Mouse (Mus musculus) hindbrain, postnatal 0 days (tissue): ENCODE measurements around the gene Sdhb. TPM values are rescaled to one million over a fixed set of nuclear protein-coding genes. Genes with fewer than 3 reads are reported as not detected.
A peak's percentile ranks its signal among the peaks of the same experiment; 100 is the strongest.

ENCODE experiments used
- ATAC-seq: fragments of 200-750 bp; cut with Nextera tagmentation; 2 replicates; pipeline ENCODE4 v1.8.0; 2017; ENCODE audit warnings: mild to moderate bottlenecking, moderate TSS enrichment, moderate library complexity
- DNase-seq: peaks from one replicate; pipeline ENCODE4 v3.0.0-alpha.2; 2015; ENCODE audit warnings: low spot score
- H3K27ac ChIP-seq: fragments of 300-500 bp; sonication (generic); 2 replicates; pipeline ENCODE4 v1.5.1; 2014; ENCODE audit warnings: mild to moderate bottlenecking
- H3K27me3 ChIP-seq: fragments of 300-500 bp; sonication (generic); 2 replicates; pipeline ENCODE4 v1.6.1; 2014; ENCODE audit warnings: low read length, mixed read lengths; ENCODE audit not compliant: insufficient read depth
- H3K36me3 ChIP-seq: fragments of 300-500 bp; sonication (generic); 2 replicates; pipeline ENCODE4 v1.6.1; 2014; ENCODE audit warnings: low read length, mixed read lengths; ENCODE audit not compliant: insufficient read depth
- H3K4me1 ChIP-seq: fragments of 300-500 bp; sonication (generic); 2 replicates; pipeline ENCODE4 v1.6.1; 2014; ENCODE audit warnings: antibody characterized with exemption, low read length, mixed read lengths; ENCODE audit not compliant: insufficient read depth
- H3K4me2 ChIP-seq: fragments of 300-500 bp; sonication (generic); 2 replicates; pipeline ENCODE4 v1.6.1; 2014; ENCODE audit warnings: low read depth, mild to moderate bottlenecking, low read length, moderate library complexity, mixed read lengths
- H3K4me3 ChIP-seq: fragments of 300-500 bp; sonication (generic); 2 replicates; pipeline ENCODE4 v1.5.1; 2014; ENCODE audit warnings: low read length
- H3K9ac ChIP-seq: fragments of 300-500 bp; sonication (generic); replicated peaks from 2 replicates; pipeline ENCODE4 v1.6.1; 2014; ENCODE audit warnings: mild to moderate bottlenecking, low read length, moderate library complexity, mixed read lengths
- H3K9me3 ChIP-seq: fragments of 300-500 bp; sonication (generic); 2 replicates; pipeline ENCODE4 v1.6.1; 2016; ENCODE audit warnings: low read length, mixed read lengths
- CTCF ChIP-seq: IDR thresholded peaks from 2 replicates; pipeline ENCODE4 v1.5.1; 2016; ENCODE audit warnings: antibody characterized with exemption, control low read depth, low read depth
- WGBS: fragments of 180-500 bp; shearing (Covaris S2); extraction: QIAGEN DNeasy Blood & Tissue Kit; methylation state at CpG from one replicate; pipeline ENCODE4 v1.1.7; 2014; 5-methylcytosine and 5-hydroxymethylcytosine counted together
- polyA plus RNA-seq: library from polyadenylated mRNA; unstranded; fragments of >200 nt; fragmentation: Nextera tagmentation; extraction: Ambion mirVana; gene quantifications from 2 replicates; pipeline ENCODE4 v1.2.1, GENCODE M21; 2015
- total RNA-seq: library from RNA; depleted of rRNA; stranded (reverse); fragments of >200 nt; gene quantifications from 2 replicates; pipeline ENCODE4 v1.2.3, GENCODE M21; 2014

The Sdhb gene
- total and polyA plus RNA-seq, 2 experiments from 2014 or later = 217 to 596 TPM

DNA sequence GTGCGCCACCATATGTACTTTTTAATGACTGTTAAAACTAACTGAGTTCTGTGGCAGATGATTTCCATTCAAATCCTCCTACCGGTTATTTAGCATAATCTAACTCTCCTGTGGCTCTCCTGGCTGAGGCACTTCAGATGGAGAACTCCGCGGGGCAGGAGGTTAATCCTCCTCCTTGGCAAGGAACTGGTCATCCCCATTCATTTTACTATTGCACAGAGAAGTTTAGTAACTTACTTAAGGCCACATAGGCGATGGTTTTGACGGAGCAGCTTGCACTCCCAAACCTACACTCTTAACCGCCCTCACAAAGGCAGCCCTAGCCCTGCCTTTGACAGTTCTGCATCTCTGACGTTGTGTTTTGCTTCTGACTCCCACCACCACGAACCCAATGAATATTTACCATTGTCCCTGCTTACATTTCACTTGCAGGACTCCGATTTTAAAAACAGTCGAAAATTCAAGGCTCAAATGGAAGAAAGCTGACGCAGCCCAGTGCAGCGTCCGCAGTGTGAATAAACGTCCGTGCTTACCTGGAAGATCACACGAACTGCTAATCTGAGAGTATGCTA, 3.8 kb upstream of the Sdhb start:
- H3K9me3 ChIP-seq = no peaks in the 10 kb centered on the region
- H3K4me1 ChIP-seq = peaks cover 6% of the 10 kb centered on the region; the same call in 1 of the 2 replicates
- peak overlapping the region; percentile 37 for H3K27ac ChIP-seq
- H3K4me3 ChIP-seq = peak overlapping the region; percentile 42
- H3K27me3 ChIP-seq = no peaks in the 10 kb centered on the region
- DNase-seq (peak; percentile 35), ATAC-seq (no peak)
- H3K9ac ChIP-seq = peak overlapping the region; percentile 49
- peak overlapping the region; percentile 76 for H3K4me2 ChIP-seq
- TF ChIP-seq CTCF = peak; percentile 4; the same call in 1 of the 2 replicates
- 6% methylated on average over 17 of the region's 17 CpGs for WGBS
- H3K36me3 ChIP-seq = no peaks in the 10 kb centered on the region

DNA sequence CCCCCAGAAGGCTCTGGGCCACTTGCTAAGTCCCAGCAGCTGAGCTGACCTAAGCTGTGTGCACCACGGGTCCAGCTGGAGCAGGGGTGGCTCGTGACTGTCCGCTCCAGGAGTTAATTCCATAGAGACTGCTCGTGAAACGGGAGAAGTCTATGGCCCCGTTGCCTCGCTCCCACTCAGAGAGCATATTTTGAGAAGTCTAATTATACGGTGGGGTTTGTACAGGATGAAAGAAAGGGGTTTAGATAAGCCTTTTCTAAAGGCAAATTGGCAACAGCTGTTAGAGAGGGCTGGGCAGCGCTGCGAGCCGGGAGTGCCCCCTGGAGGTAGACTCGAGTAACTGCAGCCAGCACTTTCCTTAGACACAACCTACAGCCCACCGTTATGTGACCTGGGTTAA, 3.3 kb upstream of the Sdhb start:
- peak; percentile 86 for DNase-seq
- H3K27me3 ChIP-seq = no peaks in the 10 kb centered on the region
- TF ChIP-seq CTCF = peak; percentile 96
- peaks cover 10% of the 10 kb centered on the region for H3K4me1 ChIP-seq
- H3K4me2 ChIP-seq = peak overlapping the region; percentile 76
- no peaks in the 10 kb centered on the region for H3K36me3 ChIP-seq
- no peaks in the 10 kb centered on the region for H3K9me3 ChIP-seq
- peak overlapping the region; percentile 49 for H3K9ac ChIP-seq
- WGBS = under 1% methylated on average over 13 of the region's 13 CpGs
- H3K4me3 ChIP-seq = peak overlapping the region; percentile 42
- peak overlapping the region; percentile 37 for H3K27ac ChIP-seq
- peak; percentile 50 for ATAC-seq

DNA sequence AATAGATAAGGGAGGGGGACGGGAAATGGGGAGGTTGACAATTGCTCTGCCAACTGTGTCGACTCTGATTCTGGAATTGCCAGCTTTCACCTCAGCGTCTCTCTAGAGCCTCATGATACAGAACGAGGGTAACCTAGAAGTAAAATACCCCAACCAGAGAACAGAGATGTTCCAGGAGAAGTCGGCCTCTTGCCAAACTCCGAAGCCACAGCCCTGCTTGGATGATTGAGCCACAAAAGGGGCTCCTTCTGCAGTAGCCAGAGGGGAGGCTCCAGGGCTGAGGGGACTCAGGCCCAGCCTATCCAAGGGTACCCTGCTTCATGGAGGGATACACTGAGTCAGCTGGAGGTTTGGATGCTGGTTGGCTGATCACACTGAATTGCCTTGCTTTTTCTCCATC, 2.7 kb upstream of the Sdhb start:
- H3K9me3 ChIP-seq = no peaks in the 10 kb centered on the region
- no peak overlapping the region for H3K9ac ChIP-seq
- no peak for TF ChIP-seq CTCF
- no peak overlapping the region for H3K27ac ChIP-seq
- H3K27me3 ChIP-seq = no peaks in the 10 kb centered on the region
- WGBS = 56% methylated on average over 6 of the region's 6 CpGs
- H3K4me3 ChIP-seq = no peak overlapping the region
- peaks cover 15% of the 10 kb centered on the region for H3K4me1 ChIP-seq
- no peak overlapping the region for H3K4me2 ChIP-seq
- no peaks in the 10 kb centered on the region for H3K36me3 ChIP-seq
- ATAC-seq (no peak), DNase-seq (no peak)

DNA sequence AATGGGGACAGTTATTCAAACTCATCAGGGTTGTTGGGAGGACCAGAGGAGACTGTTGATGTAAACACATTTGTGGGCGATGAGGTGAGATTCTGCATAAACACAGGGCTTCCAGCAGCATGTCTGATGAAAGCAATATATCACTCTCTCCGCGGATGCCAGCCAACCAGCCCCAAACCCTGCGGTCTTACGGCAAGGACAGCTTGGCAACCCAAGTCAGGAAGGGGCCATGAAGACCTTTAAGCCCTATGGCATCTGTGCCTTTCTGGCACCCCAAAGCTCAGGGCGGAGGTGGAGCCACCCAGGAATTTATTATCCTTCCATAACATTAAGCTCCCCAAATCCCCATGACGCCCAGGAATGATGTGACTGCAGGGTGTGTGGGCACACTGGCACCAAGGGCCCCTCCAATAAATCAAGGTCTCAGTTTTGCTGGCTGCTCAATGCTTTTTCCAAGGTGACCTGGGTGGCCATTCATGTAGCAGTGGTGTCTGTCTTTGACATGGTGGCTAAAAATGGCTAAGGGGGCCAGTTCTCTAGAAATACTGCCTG, 1.8 kb upstream of the Sdhb start:
- H3K27ac ChIP-seq = no peak overlapping the region
- TF ChIP-seq CTCF = no peak
- H3K9ac ChIP-seq = no peak overlapping the region
- DNase-seq = no peak
- H3K4me1 ChIP-seq = peaks cover 16% of the 10 kb centered on the region
- H3K9me3 ChIP-seq = no peaks in the 10 kb centered on the region
- 81% methylated on average over 7 of the region's 7 CpGs for WGBS
- H3K27me3 ChIP-seq = no peaks in the 10 kb centered on the region
- no peak for ATAC-seq
- H3K4me3 ChIP-seq = no peak overlapping the region
- no peaks in the 10 kb centered on the region for H3K36me3 ChIP-seq
- no peak overlapping the region for H3K4me2 ChIP-seq

DNA sequence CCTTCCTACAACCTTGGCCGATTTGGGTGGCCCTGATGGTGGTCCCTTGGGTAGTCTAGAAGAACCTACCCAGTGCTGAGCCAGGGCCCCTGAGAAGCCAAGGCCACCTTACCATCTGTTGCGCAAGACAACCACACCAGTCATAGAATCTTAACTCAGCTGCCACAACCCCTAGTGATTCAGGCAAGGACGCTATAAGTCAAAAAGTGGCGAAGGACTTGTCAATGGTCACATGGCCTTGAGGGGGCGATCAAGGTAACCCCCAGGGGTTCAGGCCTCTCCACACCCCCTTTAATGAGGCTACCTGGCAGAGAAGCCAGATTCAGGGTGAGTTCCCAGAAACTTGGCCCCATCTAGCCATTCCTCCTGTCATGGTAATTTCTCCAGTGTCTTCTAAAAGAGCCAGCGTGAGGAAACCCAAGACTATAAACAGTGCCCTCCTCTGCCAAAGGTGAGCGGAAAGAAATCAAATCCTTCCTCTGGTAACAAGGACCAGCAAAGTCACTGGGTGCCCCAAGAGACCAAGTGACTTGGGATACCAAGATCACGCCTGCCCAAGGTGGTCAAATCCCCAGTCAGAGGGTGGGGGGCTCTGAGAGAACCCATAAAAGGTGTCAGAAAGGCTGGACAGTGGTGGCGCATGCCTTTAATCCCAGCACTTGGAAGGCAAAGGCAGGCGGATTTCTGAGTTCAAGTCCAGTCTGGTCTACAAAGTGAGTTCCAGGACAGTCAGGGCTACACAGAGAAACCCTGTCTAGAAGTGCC, 1.1 kb upstream of the Sdhb start:
- DNase-seq = no peak
- peaks cover 18% of the 10 kb centered on the region for H3K4me1 ChIP-seq
- no peak overlapping the region for H3K9ac ChIP-seq
- no peaks in the 10 kb centered on the region for H3K27me3 ChIP-seq
- no peak for TF ChIP-seq CTCF
- H3K27ac ChIP-seq = peak overlapping the region; percentile 69; the same call in 1 of the 2 replicates
- H3K9me3 ChIP-seq = no peaks in the 10 kb centered on the region
- no peak overlapping the region for H3K4me3 ChIP-seq
- 82% methylated on average over 10 of the region's 10 CpGs for WGBS
- ATAC-seq = no peak
- no peak overlapping the region for H3K4me2 ChIP-seq
- no peaks in the 10 kb centered on the region for H3K36me3 ChIP-seq

DNA sequence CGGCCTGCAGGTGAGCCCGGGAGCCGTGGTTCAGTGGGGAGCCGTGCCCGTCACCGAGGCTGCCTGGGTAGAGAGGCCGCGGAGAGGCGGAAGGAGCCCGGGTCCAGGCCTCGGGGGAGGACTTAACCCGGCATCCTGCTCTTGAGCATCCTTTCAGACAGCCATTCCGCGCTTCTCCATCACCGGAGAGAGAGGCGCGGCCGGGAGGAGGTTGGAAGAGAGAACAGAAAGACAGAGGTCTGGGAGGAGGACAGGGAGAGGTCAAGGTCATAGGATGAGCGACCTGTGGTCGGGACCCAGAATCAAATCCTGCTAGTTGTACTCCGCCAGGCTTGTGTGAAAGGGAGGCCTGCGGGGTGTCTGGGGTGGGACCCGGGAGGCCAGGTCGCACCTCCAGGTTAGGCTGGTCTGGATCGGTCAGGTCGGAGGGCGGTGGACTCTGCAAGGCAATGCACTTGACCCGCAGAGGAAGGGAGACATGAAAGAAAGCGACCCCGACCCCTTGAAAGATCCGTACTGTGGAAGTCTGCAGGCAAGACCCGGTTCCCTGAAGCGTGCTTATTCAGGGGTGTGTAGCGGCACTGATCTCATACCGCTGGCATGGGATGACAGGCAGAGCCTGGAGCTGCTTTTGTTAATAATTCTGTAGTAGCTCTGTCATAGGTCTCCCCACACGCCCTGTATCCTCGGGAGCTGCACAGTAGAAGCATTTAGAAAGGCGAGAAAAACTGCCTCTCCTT, 634 bp downstream of the Sdhb start:
- peak overlapping the region; percentile 95 for H3K27ac ChIP-seq
- TF ChIP-seq CTCF = no peak
- peaks cover 5% of the 10 kb centered on the region; the same call in 1 of the 2 replicates for H3K36me3 ChIP-seq
- DNase-seq = peak; percentile 50
- peak overlapping the region; percentile 99 for H3K4me3 ChIP-seq
- no peaks in the 10 kb centered on the region for H3K9me3 ChIP-seq
- peak overlapping the region; percentile 92 for H3K4me2 ChIP-seq
- H3K27me3 ChIP-seq = no peaks in the 10 kb centered on the region
- peaks cover 18% of the 10 kb centered on the region for H3K4me1 ChIP-seq
- under 1% methylated on average over 38 of the region's 38 CpGs for WGBS
- peak; percentile 6; the same call in 1 of the 2 replicates for ATAC-seq
- H3K9ac ChIP-seq = peak overlapping the region; percentile 98
